Mouse (Mus musculus): ENCODE data around the gene Sox18. TPM values are rescaled to one million over a fixed set of nuclear protein-coding genes. Genes with fewer than 3 reads are reported as not detected.

Sox18 gene
- total RNA-seq, 2 experiments from 2014 or later = 14.2 to 14.3 TPM

DNA sequence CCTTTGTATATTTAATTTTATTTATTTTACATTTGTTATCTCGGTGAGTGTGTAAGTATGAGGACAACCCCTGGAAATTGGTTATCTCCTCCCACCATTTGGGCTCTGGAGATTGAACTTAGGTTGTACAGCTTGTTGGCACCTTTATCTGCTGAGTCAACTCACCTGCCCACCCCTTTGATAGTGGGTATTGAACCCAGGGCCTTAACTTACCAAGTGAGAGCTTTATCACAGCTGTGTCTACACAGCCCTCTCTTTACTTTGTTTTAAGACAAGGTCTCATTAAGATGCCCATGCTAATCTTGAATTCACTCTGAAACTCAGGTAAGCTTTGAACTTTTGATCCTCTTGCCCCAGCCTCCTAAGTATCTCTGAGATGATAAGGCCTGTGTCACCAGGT, 10.5 kb upstream of the Sox18 start:
- DNase-seq (ENCODE audit: low spot score in 2 of 2) = no peak

DNA sequence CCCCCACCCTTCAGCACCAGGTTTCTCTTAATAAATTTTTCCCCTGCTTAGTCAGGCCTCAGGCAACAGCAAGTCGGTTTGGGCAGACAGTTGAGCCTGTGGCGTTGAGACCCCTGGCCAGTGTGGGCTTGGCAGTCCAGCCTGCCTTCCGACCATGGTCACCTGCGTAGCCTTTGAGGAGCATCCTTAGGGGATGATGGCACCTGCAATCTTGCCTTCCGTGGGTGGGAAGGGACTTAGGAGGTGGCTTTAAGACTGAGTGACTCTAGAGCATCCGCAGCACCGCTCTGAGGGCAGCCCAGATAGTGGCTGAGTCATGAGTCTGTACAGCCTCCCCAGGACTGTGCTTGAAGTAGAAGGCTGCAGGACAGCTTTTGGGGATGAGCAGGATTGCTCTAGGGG, 9.3 kb upstream of the Sox18 start:
- peak in 1 of 2 experiments; percentile 50 for DNase-seq (ENCODE audit: low spot score in 2 of 2)

DNA sequence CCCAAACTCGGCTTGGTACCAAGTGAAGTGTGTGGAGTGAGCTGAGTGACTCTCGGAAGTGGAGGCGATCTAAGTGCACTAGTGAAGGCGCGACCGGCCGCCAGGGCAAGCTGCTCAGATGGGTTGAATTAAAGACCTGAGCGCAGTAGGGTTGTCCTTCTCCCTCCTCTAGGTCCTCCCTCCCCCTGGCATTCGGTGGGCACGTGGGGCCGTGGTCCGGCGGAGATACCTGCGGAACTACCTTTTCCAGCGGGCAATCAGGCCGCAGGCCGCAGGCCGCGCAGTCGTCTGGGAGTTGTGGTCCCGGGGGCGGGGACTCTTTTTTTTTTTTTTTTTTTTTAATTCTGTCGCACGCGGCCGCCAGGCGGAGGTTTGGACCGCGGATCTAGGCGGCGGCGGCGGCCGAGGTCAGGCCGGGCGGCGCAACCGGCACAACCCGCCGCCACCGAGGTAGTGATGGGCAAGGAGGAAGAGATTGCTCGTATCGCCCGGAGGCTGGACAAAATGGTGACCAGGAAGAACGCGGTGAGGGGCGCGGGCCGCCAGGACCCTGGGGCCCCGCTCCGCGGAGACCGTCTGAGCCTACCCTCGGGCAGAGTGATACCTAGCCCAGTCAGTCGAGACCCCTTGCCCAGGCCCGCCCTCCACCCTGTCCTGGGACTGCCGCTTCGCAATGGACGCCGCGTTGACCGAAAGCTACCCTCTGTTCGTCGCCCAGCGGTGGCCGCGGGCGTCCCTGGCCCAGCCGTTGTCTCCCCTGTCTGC, 8.7 kb upstream of the Sox18 start, which contains the start of gene Tcea2:
Gene Tcea2 (plus strand): TSS at position 360 of the 765 bp plus-strand sequence.
- DNase-seq (ENCODE audit: low spot score in 2 of 2) = peak; percentile 64 to 73

DNA sequence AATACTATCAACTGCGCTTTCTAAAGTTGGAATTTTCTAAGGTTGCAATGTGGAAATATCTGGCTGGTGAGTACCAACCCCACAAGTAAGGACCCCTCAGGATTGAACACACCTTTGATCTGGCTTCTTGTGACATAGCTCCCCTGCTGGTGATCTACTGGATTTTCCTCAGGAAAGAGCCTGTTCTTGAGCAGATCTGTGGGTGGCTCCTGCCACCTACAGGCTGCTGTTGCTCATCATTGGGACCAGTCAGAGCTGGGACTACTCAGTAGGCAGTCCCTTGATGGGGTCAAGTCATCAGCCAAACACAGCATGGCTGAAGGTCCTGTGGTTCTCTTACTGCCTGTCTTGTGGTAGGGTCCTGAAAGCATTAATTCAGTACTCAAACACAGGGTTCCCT, 7.3 kb upstream of the Sox18 start:
- peak; percentile 70 to 75 for DNase-seq (ENCODE audit: low spot score in 2 of 2)

DNA sequence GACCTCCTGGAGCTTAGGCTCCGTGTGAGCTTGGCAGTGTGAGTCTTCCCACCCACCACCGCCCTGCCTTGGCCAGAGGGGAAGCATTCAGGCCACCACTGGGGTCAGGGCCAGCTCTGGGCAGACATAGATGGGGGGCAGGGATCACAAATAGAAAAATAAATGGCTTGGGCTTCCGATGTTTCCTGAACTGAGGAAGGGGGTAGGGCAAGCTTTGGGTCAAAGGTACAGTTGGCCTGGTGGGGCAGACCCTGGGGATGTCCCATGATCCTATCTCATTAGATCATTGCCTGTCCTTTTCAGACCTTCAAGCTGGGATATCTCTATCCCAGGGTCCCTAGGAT, 6.3 kb upstream of the Sox18 start:
- no peak for DNase-seq (ENCODE audit: low spot score in 2 of 2)

DNA sequence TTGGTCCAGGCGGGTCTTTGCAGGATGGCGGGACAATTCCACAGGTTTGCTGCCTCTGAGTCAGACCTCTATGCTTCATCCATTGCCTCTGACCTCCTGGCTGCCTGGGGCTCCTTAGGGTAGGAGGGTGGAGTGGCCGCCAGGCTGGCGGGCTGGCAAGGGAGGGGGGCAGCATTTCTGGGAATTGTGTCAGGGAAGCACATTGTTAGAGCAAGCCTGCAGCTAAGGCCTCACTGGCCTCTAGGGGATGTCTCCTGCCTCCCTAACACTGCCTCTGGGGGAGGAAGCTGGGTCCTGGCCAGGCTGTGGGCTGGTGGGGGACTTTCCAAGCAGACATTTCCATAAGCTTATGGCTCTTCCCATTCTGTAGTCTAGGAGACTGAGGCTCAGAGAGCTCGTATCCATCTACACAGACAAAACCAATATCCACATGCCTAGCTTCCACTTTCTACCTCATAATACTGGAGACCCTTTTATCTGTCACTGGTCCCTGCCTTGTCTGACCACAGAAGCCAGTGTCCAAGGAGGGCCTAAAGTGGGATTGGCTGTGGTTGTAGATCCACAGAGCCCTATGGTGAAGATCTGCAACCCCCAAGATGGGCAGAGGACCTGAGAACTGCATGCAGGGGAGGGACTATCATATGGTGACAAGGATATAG, 5.8 kb upstream of the Sox18 start:
- peak in 1 of 2 experiments; percentile 47 for DNase-seq (ENCODE audit: low spot score in 2 of 2)

DNA sequence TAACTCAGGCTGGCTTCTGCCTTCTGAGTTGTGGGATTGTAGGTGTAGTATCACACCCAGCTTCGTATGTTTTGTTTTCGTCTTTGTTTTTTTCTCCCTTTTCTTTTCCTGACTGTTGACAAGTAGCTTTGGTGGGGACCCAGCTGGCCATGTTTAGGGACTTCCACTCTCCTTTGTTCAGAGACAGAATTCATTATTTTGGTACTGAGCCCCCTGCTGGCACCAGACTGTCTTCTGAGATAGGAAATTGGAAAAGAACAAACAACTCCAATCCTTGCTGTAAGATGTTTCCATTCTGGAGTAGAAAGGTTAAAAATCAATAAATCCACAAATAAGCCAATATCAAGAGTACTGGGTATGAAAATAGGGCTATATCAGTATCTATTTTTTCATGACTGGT, 5.0 kb upstream of the Sox18 start:
- no peak for DNase-seq (ENCODE audit: low spot score in 2 of 2)

DNA sequence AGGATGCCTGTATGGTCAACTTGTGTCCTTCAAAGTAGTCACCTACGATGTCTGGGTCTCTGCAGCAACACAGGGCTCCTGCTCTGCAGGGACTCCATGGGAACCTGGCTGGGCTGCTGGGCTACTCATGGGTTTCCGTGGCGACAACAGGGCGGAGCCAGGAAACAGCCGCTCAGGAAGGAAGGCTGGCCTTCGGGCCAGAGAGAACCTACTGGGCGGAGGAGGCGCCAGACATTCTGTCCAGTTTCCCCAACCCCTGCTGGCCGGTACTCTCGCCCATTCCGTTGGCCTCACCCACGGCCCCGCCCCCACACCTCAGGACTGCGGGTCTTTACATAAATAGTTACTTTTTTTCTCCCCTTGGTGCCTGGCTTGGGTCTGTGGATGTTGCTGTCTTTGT, 4.0 kb upstream of the Sox18 start:
- DNase-seq (ENCODE audit: low spot score in 2 of 2) = peak in 1 of 2 experiments; percentile 41

DNA sequence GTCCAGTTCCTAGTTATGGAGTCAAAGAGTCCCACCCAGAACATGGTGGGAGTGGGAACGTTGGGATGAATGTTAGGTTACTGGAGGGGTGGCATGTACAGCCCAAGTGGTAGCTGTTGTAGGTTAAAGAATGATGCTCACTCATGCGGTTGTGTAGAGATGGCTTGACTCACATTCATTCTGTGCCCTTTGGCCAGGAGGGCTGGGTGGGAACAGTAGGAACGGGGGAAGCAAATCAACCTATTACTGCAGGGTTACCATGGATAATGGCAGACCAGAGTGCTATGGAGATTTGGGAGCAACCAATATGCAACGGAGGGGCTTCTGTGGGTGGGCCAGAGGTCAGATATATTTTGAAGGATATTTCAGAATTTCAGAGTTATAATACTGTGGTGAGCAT, 3.5 kb upstream of the Sox18 start:
- no peak for DNase-seq (ENCODE audit: low spot score in 2 of 2)

DNA sequence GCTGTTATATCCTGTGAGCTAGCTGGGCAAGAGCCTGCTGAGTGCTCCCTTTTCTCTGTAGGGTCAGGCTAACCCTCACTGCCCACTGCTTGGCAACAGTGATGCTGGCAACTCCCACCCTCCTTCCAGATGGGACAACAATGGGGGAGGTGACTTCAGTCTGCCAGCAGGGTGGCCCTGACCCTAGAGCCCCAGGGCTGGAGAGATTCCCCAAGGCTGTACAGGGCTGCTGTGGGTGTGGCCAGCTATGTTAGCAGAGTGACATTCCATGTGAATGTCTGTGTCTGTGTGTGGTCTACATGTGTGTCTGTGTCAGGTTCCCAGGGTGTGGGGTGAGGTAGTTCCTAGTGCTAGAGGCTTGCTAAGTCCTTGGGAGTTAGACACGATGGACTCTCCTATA, 2.1 kb upstream of the Sox18 start:
- DNase-seq (ENCODE audit: low spot score in 2 of 2) = no peak

DNA sequence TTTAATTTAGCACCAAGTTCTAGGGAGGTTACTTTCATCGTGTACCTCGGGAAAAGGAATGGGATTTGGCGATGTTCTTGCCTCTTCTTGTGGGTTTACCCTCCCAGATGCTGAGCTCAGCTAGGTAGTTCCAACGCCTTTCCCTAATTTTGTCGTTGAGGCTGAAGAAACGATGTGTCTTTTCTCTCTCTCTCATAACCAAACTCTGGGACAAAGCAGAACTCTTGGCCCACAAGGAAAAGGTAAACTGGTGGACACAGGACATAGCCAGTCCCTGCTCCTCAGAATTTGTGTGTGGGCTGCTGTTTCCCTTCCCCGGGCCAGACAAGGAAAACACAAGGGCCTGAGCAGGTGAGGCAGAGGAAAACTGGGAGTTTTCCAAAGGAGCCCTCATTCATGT, 544 bp upstream of the Sox18 start:
- DNase-seq (ENCODE audit: low spot score in 2 of 2) = no peak

DNA sequence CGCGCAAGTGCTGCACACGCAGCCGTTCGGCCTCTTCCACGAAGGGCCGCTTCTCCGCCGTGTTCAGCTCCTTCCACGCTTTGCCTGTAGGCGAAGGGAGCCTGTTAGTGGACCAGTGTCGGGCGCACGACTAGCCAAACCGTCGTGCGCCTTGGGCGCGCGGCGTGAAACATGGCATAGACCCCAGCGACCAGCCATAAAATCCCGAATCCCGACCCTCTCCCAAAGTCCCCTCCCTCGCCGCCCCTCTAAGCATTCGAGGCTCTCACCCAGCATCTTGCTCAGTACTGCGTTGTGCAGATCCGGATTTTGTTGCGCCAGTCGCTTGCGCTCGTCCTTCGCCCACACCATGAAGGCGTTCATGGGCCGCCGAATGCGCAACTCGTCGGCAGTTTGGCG, 528 bp downstream of the Sox18 start:
- DNase-seq (ENCODE audit: low spot score in 2 of 2) = no peak

DNA sequence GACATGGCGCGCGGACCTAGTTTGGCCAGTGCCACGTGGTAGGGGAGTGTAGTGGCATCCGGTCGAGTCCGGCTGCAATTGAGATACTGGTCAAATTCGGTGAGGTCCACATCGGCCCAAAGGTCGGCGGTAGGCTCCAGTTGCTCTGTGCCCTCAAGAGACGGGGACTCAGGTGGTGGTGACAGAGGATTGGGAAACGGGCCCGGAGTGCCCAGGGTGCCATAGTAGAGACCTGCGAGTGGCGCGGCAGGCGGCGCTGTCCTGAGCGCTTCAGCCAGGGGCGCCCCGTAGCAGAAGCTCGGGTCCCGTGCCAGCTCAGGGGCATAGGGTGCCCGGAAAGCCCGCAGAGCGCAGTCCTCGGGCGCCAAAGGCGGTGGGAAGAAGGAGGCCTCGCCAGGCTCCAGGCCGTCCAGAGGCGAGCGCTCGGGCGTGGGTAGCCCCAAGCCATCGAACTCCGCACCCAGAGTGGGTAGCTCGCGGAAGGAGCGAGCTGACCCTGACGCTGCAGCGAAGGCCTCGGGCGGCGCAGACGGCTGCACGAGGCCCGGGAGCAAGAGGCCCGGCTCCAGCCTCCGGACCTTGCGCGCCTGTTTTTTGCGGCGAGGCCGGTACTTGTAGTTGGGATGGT, 1.0 kb downstream of the Sox18 start:
- DNase-seq (ENCODE audit: low spot score in 2 of 2) = no peak

DNA sequence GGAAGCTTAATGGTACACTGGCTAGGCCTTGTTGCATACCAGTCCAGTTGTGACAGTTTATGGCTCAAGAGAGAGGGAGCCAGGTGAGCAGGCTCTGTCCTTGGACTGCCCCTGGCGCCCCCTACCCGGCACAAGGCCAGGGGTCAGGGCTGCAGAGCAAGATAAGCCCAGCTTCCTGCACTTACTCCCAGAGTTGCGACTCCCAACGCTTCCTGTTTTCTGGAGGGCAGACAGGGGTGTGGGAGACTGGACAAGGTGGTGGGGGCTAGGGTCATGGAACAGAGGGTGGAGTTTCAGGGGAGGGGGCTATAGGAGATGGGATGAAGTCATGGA, 8.2 kb downstream of the Sox18 start:
- DNase-seq (ENCODE audit: low spot score in 2 of 2) = no peak

DNA sequence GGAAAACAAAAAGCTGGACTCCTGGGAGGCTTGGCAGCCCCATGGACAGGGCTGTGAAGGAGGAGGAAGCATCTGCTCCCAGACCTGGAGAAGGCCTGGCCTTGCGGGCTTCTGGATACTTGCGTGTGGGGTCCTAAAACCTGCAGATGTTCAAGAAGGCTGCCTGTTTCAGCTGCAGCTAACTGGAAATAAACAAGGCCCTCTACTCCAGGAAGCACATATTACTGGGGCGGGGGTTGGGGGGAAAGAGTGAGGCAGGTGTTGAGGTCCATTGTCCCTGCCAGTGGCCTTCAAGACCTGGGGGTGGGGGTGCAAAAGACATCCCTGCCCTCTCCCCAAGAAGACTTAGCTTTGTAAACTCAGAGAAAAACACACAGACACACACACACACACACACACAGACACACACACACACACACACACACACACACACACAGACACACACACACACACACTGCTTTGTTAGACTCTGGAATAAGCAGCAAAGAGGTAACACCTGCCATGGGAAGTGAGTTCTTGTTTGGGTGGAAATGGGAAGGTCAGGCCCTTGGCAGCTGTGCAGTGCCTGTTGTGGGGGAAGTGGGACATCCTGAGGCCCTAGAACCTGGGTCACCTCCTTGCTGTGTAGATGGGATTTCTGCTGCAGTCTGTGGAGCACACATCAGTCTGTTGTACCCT, 8.7 kb downstream of the Sox18 start:
- DNase-seq (ENCODE audit: low spot score in 2 of 2) = no peak

DNA sequence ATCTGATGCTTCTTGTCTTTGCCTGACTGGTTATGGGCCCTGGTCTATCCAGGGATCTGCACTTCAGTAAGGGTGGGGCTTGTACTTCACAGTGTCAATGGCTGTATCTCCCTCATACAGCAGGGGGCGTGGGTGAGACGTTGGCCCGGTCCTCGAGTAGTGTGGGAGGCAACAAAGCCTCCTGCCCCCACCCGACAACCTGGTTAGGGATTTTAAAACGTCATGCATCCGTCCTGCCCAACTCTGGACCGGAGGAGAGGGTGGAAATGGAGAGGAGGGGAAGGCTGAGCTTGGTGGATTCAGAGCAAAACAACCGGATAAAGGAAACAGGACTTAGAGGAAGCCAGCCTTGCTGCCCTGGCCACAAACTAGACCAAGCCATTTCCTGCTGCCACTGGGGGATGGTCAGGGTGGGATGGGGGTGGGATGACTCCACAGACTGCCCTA, 11.8 kb downstream of the Sox18 start:
- DNase-seq (ENCODE audit: low spot score in 2 of 2) = peak; percentile 83 to 85

DNA sequence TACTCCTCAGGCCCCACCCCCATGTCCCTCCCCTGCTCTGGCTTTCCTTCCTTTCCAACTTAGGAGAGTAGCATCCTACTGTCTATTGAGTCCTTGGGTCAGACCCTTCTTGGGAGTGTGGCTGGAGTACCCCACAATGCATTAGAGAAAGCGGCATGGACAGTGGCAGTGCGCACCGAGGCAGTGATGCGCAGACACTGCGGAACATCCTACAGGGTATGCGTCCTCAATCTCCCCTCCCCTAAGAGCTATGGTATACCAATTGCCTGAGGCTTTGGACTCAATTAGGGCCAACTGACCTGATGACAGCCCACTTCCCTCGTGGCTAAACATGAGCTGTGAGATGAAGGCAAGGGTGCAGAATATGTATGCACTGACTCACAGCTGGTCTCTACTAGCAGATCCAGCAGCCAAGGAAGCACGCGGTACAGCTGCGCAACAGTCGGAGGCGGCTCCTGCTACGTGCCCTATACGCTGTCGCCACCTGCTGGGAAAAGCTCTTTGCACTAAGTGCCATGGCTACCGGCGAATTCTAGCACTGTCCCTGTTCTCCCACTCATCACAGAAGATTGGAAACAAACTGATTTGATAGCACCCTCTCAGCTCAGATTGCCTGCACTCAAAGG, 12.4 kb downstream of the Sox18 start:
- DNase-seq (ENCODE audit: low spot score in 2 of 2) = peak; percentile 51 to 59

DNA sequence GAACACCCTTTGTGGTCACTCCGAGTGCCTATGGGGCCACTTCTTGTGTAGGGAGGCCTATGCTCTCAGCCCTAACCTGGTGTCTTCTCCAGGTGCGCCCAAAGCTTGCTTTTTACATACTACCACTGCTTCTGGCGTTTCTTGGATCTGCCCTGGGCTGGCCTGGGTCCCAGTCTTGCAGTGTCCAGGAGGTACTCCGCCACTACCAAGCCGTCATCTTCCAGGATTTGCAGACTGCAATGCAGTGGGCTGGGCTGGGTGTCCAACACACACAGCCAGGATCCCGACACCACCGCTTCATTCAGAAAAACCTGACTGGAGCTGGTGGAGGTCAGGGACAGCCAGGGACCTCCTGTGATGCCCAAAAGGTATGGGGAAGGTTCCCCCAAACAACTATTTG, 12.9 kb downstream of the Sox18 start:
- DNase-seq (ENCODE audit: low spot score in 2 of 2) = no peak

DNA sequence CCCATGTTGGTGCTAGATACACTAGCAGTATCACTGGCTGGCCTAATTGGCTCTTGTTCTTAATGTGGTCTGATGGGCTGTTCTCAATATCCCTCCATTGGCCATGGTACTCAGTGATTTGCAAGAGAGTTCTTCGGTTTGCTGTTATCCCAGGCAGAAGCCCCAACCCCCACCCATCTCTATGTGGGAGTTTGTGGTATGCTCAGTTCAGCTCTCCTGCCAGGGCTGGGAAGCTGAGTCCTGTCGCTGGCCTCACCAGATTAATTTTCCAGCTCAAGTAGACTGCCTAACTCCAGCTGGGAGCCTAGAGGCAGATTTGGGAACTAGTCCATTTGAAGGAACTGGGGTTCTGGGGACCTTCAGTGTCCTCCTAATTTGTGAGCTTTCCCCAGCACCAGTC, 14.0 kb downstream of the Sox18 start:
- DNase-seq (ENCODE audit: low spot score in 2 of 2) = no peak

DNA sequence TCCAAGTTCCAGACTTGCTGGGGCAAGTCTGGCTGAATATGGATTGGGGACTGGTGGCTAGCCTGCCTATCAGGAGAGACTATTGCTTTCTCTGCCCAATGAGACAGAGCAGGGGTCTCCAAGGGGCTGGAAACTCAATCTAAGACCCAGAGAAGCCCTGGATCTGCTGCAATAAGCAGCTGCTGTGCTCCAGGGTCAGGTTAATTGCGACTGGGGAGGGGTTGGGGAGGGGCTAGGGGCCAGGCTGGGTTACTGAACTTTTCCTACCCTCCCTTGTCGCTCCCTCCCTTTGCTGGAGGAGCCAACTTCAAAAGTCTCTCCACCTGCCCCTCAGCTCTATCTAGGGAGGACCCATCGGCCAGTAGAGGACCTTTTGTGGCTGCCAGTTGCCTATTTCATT, 14.7 kb downstream of the Sox18 start, which contains the start of gene Gm29797:
Gene Gm29797 (plus strand): TSS at position 301 of the 400 bp plus-strand sequence.
- DNase-seq (ENCODE audit: low spot score in 2 of 2) = no peak

DNA sequence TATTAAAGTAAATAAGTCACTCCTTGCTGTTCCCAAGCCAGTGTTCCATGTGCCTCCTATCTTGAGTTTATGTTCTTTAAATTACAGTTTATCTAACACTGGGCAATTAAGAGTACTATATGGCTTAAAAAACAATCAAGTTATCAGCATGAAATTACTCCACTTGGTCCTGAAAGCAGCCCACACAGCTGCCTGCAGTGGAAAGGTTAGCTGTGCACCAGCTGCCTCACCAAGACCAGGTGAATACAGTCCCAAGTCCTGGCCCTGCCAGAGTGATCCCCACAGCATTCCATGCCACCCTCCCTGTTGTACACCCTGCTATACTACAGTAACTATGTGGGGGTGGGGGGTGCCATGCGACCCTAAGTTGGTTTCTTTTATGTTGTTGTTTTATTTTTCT, 17.9 kb downstream of the Sox18 start:
- no peak for DNase-seq (ENCODE audit: low spot score in 2 of 2)
